Mouse (Mus musculus): Measurements from ENCODE around the gene Fbxl15.

DNA sequence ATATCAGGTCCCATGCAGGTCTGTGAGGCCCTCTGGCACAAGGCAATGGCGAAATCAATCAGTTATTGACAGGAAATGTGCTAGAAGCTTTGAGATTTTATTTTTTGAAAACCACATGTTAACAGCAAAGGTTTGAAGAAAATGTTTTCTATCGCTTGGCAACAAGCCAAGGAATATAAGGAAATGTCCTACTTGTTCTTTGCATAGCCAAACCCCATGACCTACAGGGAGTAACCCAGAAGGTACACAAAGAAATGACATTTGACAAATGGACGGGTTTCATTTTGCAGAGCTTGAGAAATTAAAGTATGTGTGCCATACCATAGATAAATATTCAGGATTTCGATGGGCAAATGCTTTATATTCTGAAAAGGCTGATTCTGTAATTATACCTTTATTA, 31.0 kb upstream of the Fbxl15 start:
- TF ChIP-seq CTCF (IDR thresholded peaks at IDR 0.05; ENCODE audit: control insufficient read depth, insufficient read depth, insufficient read length) (no peak), MAX (IDR thresholded peaks at IDR 0.05) (no peak), USF1 (IDR thresholded peaks at IDR 0.05; ENCODE audit: low read depth) (no peak), CEBPB (IDR thresholded peaks at IDR 0.05; ENCODE audit: low read depth) (no peak)
